Mouse (Mus musculus) testis, adult 2 months (tissue): ENCODE measurements around the gene Arfip1. TPM values are rescaled to one million over a fixed set of nuclear protein-coding genes. Genes with fewer than 3 reads are reported as not detected.

ENCODE experiments used
- H3K27ac ChIP-seq: fragments of 200-500 bp; 2 replicates; pipeline ENCODE4 v1.5.1; 2012; ENCODE audit warnings: low read depth, low read length; ENCODE audit not compliant: control insufficient read depth, insufficient read depth
- H3K27me3 ChIP-seq: fragments of 200-500 bp; 2 replicates; pipeline ENCODE4 v1.6.1; 2012; ENCODE audit warnings: mild to moderate bottlenecking, low read length, moderate library complexity; ENCODE audit not compliant: control insufficient read depth, insufficient read depth
- H3K36me3 ChIP-seq: fragments of 200-500 bp; 2 replicates; pipeline ENCODE4 v1.6.1; 2012; ENCODE audit warnings: mild to moderate bottlenecking, low read length; ENCODE audit not compliant: control insufficient read depth, insufficient read depth
- H3K4me1 ChIP-seq: fragments of 200-500 bp; 2 replicates; pipeline ENCODE4 v1.6.1; 2012; ENCODE audit warnings: low read length; ENCODE audit not compliant: control insufficient read depth, insufficient read depth
- H3K4me3 ChIP-seq: fragments of 200-500 bp; 2 replicates; pipeline ENCODE4 v1.5.1; 2012; ENCODE audit warnings: low read depth, mild to moderate bottlenecking, low read length, moderate library complexity, mixed read lengths; ENCODE audit not compliant: control insufficient read depth
- CTCF ChIP-seq: fragments of 200-500 bp; IDR thresholded peaks from 2 replicates; pipeline ENCODE4 v1.5.1; 2012; ENCODE audit warnings: low read depth, mild to moderate bottlenecking, inconsistent platforms, low read length, moderate library complexity; ENCODE audit not compliant: control insufficient read depth, insufficient read depth, insufficient replicate concordance
- POLR2A ChIP-seq: fragments of 200-500 bp; IDR thresholded peaks from 2 replicates; pipeline ENCODE4 v1.6.1; 2012; ENCODE audit warnings: low read depth, mild to moderate bottlenecking, inconsistent platforms, low read length, moderate library complexity; ENCODE audit not compliant: control insufficient read depth
- polyA plus RNA-seq: library from polyadenylated mRNA; depleted of rRNA; stranded (reverse); fragments of >200 nt; gene quantifications from 2 replicates; pipeline ENCODE4 v1.2.3, GENCODE M21; 2012; rRNA removed

The Arfip1 gene
- polyA plus RNA-seq: 2.6 and 2.9 TPM in 2 replicates

DNA sequence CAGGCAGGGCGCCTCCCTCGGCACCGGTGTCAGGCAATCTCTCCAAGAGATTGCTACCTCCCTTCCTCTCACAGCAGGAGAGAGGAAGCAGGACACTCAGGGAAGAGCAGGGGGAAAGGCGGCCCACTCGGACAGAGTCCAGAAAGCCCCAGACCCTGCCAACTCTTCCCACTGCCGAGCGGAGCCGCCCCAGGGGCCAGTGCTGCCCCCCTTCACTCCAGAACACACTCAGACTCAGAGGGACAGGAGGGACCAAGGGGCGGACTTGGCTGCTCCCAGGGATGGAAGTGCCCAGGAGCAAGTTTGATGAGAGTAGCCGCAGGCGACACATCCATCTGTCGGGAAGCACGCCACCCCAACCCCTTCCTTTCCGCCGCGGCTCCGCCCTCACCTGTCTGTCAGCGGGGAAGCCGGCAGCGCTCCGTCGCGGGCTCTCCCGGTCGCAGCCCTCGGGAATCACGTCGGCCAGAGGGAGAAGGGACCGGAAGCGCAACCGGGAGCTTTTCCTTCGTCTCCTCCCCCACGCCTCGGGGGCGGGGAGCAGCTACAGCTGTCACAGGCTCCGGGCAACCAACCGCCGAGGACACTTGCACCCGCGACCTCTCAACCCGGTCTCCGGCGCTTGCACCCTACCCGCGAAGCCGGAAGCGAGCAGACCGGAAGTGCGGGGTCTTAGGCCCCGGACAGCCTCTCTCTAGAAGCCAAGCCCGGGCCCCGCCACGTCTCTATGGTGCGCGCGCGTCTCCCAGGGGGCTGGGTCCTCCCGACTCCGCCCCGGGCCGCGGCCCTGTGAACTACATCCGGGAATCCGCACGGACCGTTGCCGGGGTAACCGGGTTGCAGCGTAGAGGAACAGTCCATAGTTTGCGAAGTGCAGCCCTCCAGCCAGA is at the start of gene Arfip1:
Gene Arfip1, minus strand, starts transcription at position 603 of the 890 bp plus-strand sequence.
- Histone ChIP-seq H3K36me3 (no peaks in the 10 kb centered on the region), H3K4me3 (peak within 1 kb of the TSS; percentile 100), H3K4me1 (peaks cover 9% of the 10 kb centered on the region), H3K27me3 (no peaks in the 10 kb centered on the region), H3K27ac (peak within 1 kb of the TSS; percentile 98)
- no peak for TF ChIP-seq CTCF
- TF ChIP-seq POLR2A: peak; percentile 92

DNA sequence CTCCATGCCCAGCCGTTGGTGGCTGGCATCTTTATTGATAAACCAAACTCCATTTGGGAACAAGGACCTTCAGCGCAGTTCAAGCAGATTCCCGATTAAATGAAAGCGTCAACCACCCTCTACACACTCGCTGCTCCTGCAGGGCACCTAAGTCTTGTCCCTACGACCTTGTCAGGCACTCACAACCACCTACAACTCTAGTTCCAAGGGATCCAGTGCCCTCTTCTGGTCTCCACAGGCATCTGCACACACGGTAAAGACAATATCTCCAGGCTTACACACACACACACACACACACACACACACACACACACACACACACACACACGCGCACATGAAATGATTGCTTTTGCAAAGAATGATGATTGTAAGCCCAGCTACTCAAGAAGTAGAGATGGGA is 49.2 kb upstream of the Arfip1 start:
- Histone ChIP-seq H3K4me3 (no peak overlapping the region), H3K36me3 (no peaks in the 10 kb centered on the region), H3K27ac (no peak overlapping the region), H3K4me1 (no peaks in the 10 kb centered on the region), H3K27me3 (no peaks in the 10 kb centered on the region)
- TF ChIP-seq CTCF: no peak
- no peak for TF ChIP-seq POLR2A

DNA sequence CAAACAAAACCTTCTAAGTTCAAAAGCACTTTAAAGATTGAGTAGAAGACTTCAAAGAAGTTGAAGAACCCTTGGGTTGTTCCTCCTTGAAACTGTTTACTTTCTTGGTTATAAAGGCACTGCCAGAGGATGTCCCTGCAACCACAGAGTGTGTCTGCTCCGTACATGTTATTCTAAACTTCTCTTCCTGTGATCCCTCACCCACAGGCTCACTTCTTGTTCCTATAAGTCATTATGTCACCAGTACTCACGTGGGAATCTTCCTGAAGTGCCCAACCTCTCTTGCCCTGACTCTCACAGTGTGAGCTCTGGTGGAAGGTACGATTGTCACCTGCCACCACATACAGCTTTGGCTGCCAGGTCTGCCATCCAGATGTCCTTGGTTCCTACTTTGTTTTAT is 39.6 kb upstream of the Arfip1 start:
- Histone ChIP-seq H3K36me3 (no peaks in the 10 kb centered on the region), H3K27ac (no peak overlapping the region), H3K4me3 (no peak overlapping the region), H3K4me1 (no peaks in the 10 kb centered on the region), H3K27me3 (no peaks in the 10 kb centered on the region)
- TF ChIP-seq CTCF (no peak), POLR2A (no peak)

DNA sequence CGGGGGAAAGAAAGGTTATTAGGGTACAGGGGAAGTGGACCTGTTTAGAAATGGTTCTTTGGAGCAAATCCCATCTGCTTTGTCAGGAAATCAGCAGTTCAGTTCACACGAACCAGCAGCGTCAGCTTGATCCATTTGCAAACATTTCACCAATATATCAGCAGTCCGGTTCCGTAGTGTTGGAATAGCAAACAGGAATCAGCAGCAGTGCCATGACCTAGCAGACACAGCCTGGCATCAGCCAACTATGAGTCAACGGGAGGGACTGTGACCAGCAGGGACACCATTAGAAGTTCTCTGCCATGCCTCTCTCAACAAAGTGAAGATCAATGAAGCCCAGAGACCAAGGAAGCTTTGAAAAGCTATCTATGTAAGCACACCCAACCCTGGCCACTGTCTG is 37.3 kb upstream of the Arfip1 start:
- Histone ChIP-seq H3K27ac (no peak overlapping the region), H3K4me1 (no peaks in the 10 kb centered on the region), H3K36me3 (no peaks in the 10 kb centered on the region), H3K27me3 (no peaks in the 10 kb centered on the region), H3K4me3 (no peak overlapping the region)
- no peak for TF ChIP-seq CTCF
- TF ChIP-seq POLR2A: no peak

DNA sequence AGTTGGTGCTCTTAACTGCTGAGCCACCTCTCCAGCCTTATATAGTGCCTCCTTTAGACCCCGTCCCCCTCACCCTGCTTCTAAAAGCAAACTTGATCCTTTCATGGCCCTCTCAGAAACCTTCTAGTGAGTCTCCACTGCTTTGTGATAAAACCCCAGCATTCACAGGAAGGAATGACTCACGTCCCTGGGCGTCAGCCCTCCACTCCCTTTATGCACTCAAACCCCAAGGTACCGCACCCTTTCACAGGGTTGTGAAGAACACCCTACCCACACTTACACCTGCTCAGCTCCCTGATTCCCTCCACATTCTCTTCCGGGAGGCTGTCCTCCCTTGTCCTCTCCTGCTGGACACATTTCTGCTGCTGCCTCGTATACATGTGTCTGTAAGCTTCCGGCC is 36.6 kb upstream of the Arfip1 start:
- H3K27me3 ChIP-seq: no peaks in the 10 kb centered on the region
- TF ChIP-seq POLR2A: no peak
- TF ChIP-seq CTCF: no peak
- no peak overlapping the region for H3K4me3 ChIP-seq
- no peaks in the 10 kb centered on the region for H3K36me3 ChIP-seq
- no peak overlapping the region for H3K27ac ChIP-seq
- no peaks in the 10 kb centered on the region for H3K4me1 ChIP-seq

DNA sequence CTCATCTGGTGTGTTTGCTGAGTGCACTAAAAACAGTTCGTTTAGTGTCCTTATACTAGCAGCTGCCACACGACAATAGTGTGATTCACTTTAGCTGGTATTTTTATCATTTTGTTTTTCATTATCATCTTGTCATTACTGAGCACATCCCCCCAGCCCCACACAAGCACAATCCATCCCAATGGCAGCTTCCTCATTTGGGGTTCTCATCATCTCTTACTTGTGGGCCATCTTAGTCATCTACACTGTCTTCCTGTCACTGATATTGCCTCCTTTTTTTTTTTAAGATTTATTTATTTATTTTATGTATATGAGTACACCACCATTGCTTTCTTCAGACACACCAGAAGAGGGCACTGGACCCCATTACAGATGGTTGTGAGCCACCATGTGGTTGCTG is 36.2 kb upstream of the Arfip1 start:
- Histone ChIP-seq H3K36me3 (no peaks in the 10 kb centered on the region), H3K4me3 (no peak overlapping the region), H3K27ac (no peak overlapping the region), H3K4me1 (no peaks in the 10 kb centered on the region), H3K27me3 (no peaks in the 10 kb centered on the region)
- TF ChIP-seq CTCF (no peak), POLR2A (no peak)

DNA sequence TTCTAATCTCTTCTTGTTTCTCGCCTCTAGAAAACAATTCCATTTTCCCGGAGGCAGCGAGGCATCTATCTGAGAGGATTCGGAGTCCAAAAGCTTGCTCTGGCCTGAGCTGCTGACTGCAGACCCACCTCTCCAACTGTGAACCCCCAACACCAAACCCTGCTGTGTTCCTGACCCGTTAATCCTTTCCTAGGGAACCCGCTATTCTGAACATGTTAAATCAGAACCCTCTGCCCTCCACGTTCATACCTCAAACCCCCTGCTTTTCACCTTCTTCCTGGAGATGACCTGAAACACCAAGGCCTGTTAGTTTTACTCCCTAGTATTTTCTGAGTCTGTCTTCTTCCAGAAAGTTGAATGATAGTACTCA is 33.4 kb upstream of the Arfip1 start:
- Histone ChIP-seq H3K36me3 (no peaks in the 10 kb centered on the region), H3K27me3 (no peaks in the 10 kb centered on the region), H3K27ac (no peak overlapping the region), H3K4me3 (no peak overlapping the region), H3K4me1 (no peaks in the 10 kb centered on the region)
- TF ChIP-seq POLR2A: no peak
- TF ChIP-seq CTCF: no peak
